20 mouse cellular contexts compared by ENCODE assay signal in the genomic region with DNA sequence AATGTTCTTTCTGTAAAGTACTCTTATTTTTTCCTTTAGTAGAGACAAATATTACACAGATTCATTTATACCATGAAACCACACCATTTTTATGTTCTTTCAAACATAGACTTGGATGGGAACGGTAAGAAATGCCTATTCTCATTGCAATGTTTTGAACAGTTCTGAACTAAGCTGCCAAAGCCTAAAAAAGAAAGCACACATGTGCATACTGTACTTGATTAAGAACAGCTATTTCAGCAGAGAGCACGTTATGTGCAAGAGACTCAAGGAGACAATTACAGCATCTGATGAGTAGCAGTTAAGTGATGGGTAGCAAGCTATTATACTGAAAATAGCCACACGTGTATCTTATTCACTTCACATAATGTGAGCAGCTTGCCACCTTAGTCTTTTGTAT.
DNase-seq lines count a peak whose midpoint lies in the region.
"Had no signal": no experiment of that assay in that cellular context is flagged by ENCODE, and none has a peak within 500 bp of the region (broad histone marks: within the 10 kb centered on the region; RNA-seq: fewer than 3 reads in every experiment).

No protein-coding gene starts in this region.

- intact Hi-C loops in left cerebral cortex, postnatal 36 days (cut with DNase I): loop anchor here (10.0 kb wide), 2 partner anchors 109 to 481 kb away; no protein-coding TSS in a partner anchor
- intact Hi-C loops in left cerebral cortex, postnatal 25 days (cut with DNase I): no loop called here

- peak; percentile 5 to 19 for DNase-seq in frontal cortex, adult 2 months (ENCODE audit: extremely low spot score in 1 of 2, low spot score in 1 of 2)
- DNase-seq in frontal cortex, postnatal 14 days (ENCODE audit: low spot score in 2 of 2): no peak
- peak; percentile 31 for DNase-seq in left cerebral cortex, adult 11 months (ENCODE audit: low spot score)
- no peak for DNase-seq in left cerebral cortex, postnatal 36 days (ENCODE audit: low spot score in 2 of 2)
- DNase-seq in left cerebral cortex, postnatal 25 days (ENCODE audit: low spot score in 2 of 2): peak; percentile 27 to 57
- DNase-seq in left cerebral cortex, adult 18-20 months (ENCODE audit: low spot score in 2 of 2): no peak
- DNase-seq in telencephalon, adult 2 months (ENCODE audit: low read depth, low spot score): peak; percentile 68
- no peak for DNase-seq in lung, adult 18-20 months
- DNase-seq: adrenal gland, adult 2 months; adrenal gland, postnatal 14 days; cerebellum, adult 11-12 months; cerebellum, adult 8-10 months; cerebellum, postnatal 10 days; cerebellum, postnatal 36 days; embryo, embryonic 11 days; forebrain, postnatal 0 days; gastrocnemius, postnatal 25 days; heart, adult 18-20 months; heart, postnatal 10 days; heart, postnatal 36 days had no signal

Comparison
In these comparisons a context has a peak if more than half of its experiments do, and no peak if none do; other contexts are left out.
1. DNase-seq: peak in frontal cortex, adult 2 months (2 of 2), left cerebral cortex, adult 11 months (single experiment), left cerebral cortex, postnatal 25 days (2 of 2) and telencephalon, adult 2 months (single experiment); none in frontal cortex, postnatal 14 days (0 of 2), left cerebral cortex, postnatal 36 days (0 of 2), left cerebral cortex, adult 18-20 months (0 of 2) and lung, adult 18-20 months (0 of 2).